Mouse (Mus musculus): ENCODE measurements around the gene Tbx15.
"Not testable (repeated sequence)": the region's sequence is repeated elsewhere in the genome, so short reads cannot be mapped to it uniquely, and the experiment has no call there.

Gene Tbx15

GRCm38 (mm10) chr3:99261986-99262385 lies 21.8 kb downstream of the Tbx15 start:
- in situ Hi-C loops (cut with MboI; ENCODE audit: low sequenced_read_pairs): no loop called here

- in situ Hi-C loops (cut with MboI; ENCODE audit: low sequenced_read_pairs): no loop called here
These were observed 23.3 kb downstream of the Tbx15 start for GRCm38 (mm10) chr3:99263471-99263903.

DNA sequence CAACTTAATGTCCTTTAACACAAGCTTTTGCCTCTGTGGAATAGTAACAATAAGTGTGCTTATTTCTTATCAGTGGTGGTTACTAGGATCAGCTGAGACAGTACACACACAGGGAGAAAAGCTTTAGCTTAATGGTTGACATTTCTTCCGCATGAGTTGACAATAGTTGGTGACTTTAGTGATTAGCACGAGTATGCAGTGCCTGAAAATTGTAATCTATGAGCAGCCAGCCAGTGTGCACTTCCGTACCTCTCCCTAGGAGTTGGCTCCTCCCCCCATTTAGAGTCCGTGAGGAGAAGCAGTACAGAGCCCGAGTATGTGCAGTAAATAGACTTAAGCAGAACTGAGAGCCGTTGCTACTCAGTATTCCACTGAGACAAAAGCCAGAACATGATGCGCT lies 24.5 kb downstream of the Tbx15 start:
- in situ Hi-C loops (cut with MboI; ENCODE audit: low sequenced_read_pairs): no loop called here

GRCm38 (mm10) chr3:99266752-99267303 lies 26.6 kb downstream of the Tbx15 start:
- in situ Hi-C loops (cut with MboI; ENCODE audit: low sequenced_read_pairs): no loop called here

DNA sequence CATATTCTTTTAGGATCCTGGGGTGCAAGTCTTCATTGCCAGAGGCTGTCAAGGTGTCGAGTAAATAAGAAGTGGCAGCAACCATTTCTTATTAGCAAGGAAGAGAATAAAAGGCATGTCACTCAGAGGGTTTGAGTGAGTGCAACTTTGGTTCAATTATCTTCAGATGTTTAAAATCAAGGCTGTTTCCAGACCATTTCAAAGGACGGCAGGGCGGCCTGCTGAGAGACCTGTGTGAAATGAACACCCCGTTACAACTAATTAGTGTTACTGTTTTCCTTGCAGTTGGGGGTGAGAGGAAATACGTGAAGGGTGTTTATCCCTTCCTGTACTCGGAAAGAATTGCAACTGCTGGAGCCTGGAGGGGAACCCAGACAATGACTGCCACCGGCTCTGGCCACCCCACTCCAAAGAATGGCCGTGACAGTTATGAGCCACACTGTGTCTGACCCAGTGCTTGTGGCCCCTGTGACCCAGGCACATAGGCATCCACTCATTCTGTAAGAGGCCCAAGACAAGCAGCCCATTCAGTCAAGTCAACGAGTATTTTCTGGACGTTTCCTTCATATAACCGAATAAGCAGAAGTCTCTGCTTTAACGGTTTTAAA lies 37.9 kb downstream of the Tbx15 start:
- in situ Hi-C loops (cut with MboI; ENCODE audit: low sequenced_read_pairs): no loop called here

- in situ Hi-C loops (cut with MboI; ENCODE audit: low sequenced_read_pairs): no loop called here
These were observed 39.5 kb downstream of the Tbx15 start for GRCm38 (mm10) chr3:99279718-99280117.

GRCm38 (mm10) chr3:99281453-99281852 lies 41.3 kb downstream of the Tbx15 start:
- in situ Hi-C loops (cut with MboI; ENCODE audit: low sequenced_read_pairs): no loop called here

DNA sequence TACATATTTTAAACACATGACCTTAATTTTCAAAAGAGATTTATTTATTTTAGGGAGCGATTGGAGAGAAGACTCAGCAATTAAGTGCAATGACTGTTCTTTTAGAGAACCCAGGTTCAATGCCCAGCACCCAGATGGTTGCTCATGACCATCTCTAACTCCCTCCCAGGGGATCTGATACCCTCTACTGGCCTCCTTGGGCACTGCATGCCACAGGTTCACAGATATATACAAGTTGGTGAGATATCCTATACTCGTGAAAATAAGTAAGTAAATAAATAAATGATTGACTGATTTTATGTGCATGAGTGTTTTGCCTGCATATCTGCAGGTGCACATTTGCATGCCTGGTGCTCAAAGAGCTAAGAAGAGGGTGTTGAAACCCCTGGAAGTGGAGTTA lies 48.1 kb downstream of the Tbx15 start:
- in situ Hi-C loops (cut with MboI; ENCODE audit: low sequenced_read_pairs): no loop called here

GRCm38 (mm10) chr3:99290064-99290702 lies 50.0 kb downstream of the Tbx15 start:
- in situ Hi-C loops (cut with MboI; ENCODE audit: low sequenced_read_pairs): no loop called here

DNA sequence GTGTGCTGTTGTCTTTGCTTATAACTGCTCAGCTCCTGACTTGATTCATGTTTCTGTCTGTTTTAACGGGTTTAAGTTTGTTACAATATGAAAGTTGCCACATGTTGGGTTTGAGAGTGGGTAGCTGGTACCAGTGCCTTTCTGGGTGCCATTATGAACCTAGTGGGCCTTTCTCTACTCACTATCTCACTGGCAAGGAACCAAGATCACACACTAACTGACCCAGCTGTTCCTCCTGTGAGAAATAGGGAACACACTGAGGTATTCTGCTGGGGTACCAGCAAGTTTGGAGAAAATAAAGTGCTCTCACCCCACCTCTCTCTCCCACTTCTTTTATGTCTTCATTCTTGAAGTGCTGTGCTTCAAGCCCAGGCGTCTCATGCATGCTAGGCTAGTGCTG lies 50.7 kb downstream of the Tbx15 start:
- in situ Hi-C loops (cut with MboI; ENCODE audit: low sequenced_read_pairs): no loop called here

- in situ Hi-C loops (cut with MboI; ENCODE audit: low sequenced_read_pairs): no loop called here
These were observed 51.2 kb downstream of the Tbx15 start for GRCm38 (mm10) chr3:99291386-99291785.

DNA sequence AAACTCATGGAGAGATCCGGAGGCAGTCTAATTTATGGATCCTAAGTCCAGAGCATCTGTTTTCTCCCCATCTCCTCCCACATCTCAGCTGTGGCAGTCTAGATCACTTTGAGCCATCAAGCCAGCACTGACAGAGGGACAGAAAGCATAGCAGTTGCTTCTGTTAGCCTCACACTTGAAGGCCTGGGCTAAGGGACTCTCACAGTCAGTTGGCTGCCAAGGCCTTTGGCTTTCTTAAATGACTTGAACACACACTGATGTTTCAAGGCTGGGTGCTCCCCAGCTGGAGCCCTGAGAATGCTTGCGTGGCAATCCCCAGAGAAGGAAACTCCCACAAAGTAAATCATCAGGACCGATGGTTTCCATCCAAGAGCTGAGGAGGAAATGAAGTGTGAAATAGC lies 52.4 kb downstream of the Tbx15 start:
- in situ Hi-C loops (cut with MboI; ENCODE audit: low sequenced_read_pairs): no loop called here

- in situ Hi-C loops (cut with MboI; ENCODE audit: low sequenced_read_pairs): not testable (repeated sequence)
These were observed 54.0 kb downstream of the Tbx15 start for GRCm38 (mm10) chr3:99294209-99294608.

DNA sequence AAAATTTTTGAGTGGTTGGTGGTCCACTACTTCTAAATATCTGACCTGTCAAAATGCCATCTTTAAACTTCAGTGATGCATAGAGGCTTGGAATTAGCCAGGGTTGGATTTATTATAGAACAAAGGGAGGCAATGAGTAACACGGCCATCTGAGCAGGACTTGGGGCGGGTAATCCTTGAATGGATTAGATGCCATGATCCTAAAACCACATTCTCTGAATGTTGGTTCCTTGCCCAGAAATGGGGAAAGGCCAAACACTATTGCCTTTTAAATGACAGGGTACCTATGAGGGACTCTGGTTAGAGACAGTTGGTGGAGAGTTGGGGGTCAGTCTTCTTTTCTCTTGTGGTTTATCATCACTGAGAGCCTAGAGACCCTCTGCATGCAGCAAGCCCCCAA lies 55.1 kb downstream of the Tbx15 start:
- in situ Hi-C loops (cut with MboI; ENCODE audit: low sequenced_read_pairs): no loop called here

DNA sequence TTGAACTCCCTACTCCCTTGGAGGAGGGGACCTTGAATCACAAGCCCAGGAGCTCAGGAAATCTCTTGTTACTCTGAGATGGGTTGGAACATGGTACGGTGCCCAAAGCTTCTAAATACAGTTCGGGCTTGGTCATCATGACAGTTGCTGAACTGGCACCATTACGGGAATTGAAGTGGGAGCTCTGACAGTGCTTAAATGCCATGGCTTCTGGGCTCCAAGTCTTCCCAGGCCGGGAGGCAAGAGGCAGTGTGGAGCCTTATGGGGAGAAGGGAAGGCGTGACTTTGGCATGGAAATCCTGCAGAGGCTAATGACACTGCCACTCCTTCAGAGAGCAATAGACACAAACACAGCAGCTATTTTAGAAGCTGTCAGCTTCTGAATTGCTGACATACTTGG lies 56.0 kb downstream of the Tbx15 start:
- in situ Hi-C loops (cut with MboI; ENCODE audit: low sequenced_read_pairs): no loop called here

GRCm38 (mm10) chr3:99300846-99301245 lies 60.7 kb downstream of the Tbx15 start:
- in situ Hi-C loops (cut with MboI; ENCODE audit: low sequenced_read_pairs): no loop called here

- in situ Hi-C loops (cut with MboI; ENCODE audit: low sequenced_read_pairs): no loop called here
These were observed 70.7 kb downstream of the Tbx15 start for GRCm38 (mm10) chr3:99310877-99311276.

GRCm38 (mm10) chr3:99311943-99312635 lies 71.9 kb downstream of the Tbx15 start:
- in situ Hi-C loops (cut with MboI; ENCODE audit: low sequenced_read_pairs): no loop called here

- in situ Hi-C loops (cut with MboI; ENCODE audit: low sequenced_read_pairs): no loop called here
These were observed 82.2 kb downstream of the Tbx15 start for GRCm38 (mm10) chr3:99322345-99322744.

DNA sequence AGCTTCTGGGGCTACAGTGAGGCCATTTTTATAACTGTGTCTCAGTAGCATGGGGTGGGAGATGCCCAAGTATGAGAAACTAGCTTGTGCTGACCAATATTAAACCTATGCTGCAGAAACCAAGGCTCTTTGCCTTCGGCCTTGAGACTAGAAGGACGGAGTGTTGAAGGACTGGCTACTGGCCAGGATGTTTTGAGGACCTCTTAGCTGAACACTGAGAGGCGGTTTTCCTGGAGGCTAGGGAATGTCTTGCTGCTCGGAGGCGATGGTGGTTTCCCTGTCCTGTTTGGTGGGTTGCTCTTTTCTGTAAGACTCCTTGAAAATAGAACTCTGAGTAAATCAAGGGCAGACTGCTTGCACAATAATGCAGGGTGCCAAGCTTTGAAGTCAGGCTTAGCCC lies 89.1 kb downstream of the Tbx15 start:
- in situ Hi-C loops (cut with MboI; ENCODE audit: low sequenced_read_pairs): no loop called here

- in situ Hi-C loops (cut with MboI; ENCODE audit: low sequenced_read_pairs): no loop called here
These were observed 90.9 kb downstream of the Tbx15 start for GRCm38 (mm10) chr3:99331086-99331485.

- in situ Hi-C loops (cut with MboI; ENCODE audit: low sequenced_read_pairs): no loop called here
These were observed 96.7 kb downstream of the Tbx15 start for GRCm38 (mm10) chr3:99336866-99337265.
